Mouse (Mus musculus) neural tube, embryonic 15.5 days (tissue): ENCODE measurements around the gene Srgap3. TPM values are rescaled to one million over a fixed set of nuclear protein-coding genes. Genes with fewer than 3 reads are reported as not detected.

Source experiments
- ATAC-seq: fragments of 200-750 bp; cut with Nextera tagmentation; 2 replicates; pipeline ENCODE4 v1.8.0; 2017; ENCODE audit warnings: mild to moderate bottlenecking, moderate TSS enrichment, moderate library complexity; ENCODE audit not compliant: low FRiP score
- H3K27ac ChIP-seq: fragments of 300-500 bp; sonication (generic); replicated peaks from 2 replicates; pipeline ENCODE4 v1.5.1; 2015; ENCODE audit warnings: mild to moderate bottlenecking, inconsistent platforms
- H3K27me3 ChIP-seq: fragments of 300-500 bp; sonication (generic); replicated peaks from 2 replicates; pipeline ENCODE4 v1.6.1; 2015; ENCODE audit warnings: inconsistent platforms
- H3K36me3 ChIP-seq: fragments of 300-500 bp; sonication (generic); 2 replicates; pipeline ENCODE4 v1.6.1; 2015; ENCODE audit warnings: inconsistent platforms
- H3K4me1 ChIP-seq: fragments of 300-500 bp; sonication (generic); 2 replicates; pipeline ENCODE4 v1.6.1; 2015; ENCODE audit warnings: inconsistent platforms
- H3K4me2 ChIP-seq: fragments of 300-500 bp; sonication (generic); 2 replicates; pipeline ENCODE4 v1.6.1; 2015; ENCODE audit warnings: inconsistent platforms, mild to moderate bottlenecking, moderate library complexity
- H3K4me3 ChIP-seq: fragments of 300-500 bp; sonication (generic); replicated peaks from 2 replicates; pipeline ENCODE4 v1.5.1; 2015; ENCODE audit warnings: mild to moderate bottlenecking, inconsistent platforms
- H3K9ac ChIP-seq: fragments of 300-500 bp; sonication (generic); replicated peaks from 2 replicates; pipeline ENCODE4 v1.6.1; 2015; ENCODE audit warnings: mild to moderate bottlenecking, inconsistent platforms
- H3K9me3 ChIP-seq: fragments of 300-500 bp; sonication (generic); replicated peaks from 2 replicates; pipeline ENCODE4 v1.6.1; 2016; ENCODE audit warnings: inconsistent platforms
- WGBS: fragments of 180-500 bp; shearing (Covaris S2); methylation state at CpG from one replicate; pipeline ENCODE4 v1.1.7; 2015; ENCODE audit warnings: mixed read lengths; 5-methylcytosine and 5-hydroxymethylcytosine counted together
- polyA plus RNA-seq: library from polyadenylated mRNA; unstranded; fragments of >200 nt; fragmentation: Nextera tagmentation; extraction: Ambion mirVana; gene quantifications from 2 replicates; pipeline ENCODE4 v1.2.1, GENCODE M21; 2015

Srgap3 gene
- 24.1 and 26.3 TPM in 2 replicates for polyA plus RNA-seq

- peak; percentile 90 for ATAC-seq
- no peaks in the 10 kb centered on the region for H3K27me3 ChIP-seq
- peak within 1 kb of the TSS; percentile 58 for H3K4me3 ChIP-seq
- H3K4me1 ChIP-seq, result peaks cover 44% of the 10 kb centered on the region
- H3K9ac ChIP-seq, result peak within 1 kb of the TSS; percentile 68
- peak within 1 kb of the TSS; percentile 98 for H3K27ac ChIP-seq
- H3K36me3 ChIP-seq, result no peaks in the 10 kb centered on the region
- peak within 1 kb of the TSS; percentile 69 for H3K4me2 ChIP-seq
- under 1% methylated on average over 31 of the region's 31 CpGs for WGBS
- no peaks in the 10 kb centered on the region for H3K9me3 ChIP-seq
Observed at GRCm38 (mm10) chr6:112946895-112947436, at the start of gene Srgap3. Srgap3 (minus strand) TSS chr6:112947266.

GRCm38 (mm10) chr6:112995708-112996107 lies 48.6 kb upstream of the Srgap3 start:
- no peak overlapping the region for H3K4me2 ChIP-seq
- ATAC-seq, result no peak
- peaks cover 6% of the 10 kb centered on the region for H3K4me1 ChIP-seq
- no peaks in the 10 kb centered on the region for H3K27me3 ChIP-seq
- H3K4me3 ChIP-seq, result no peak overlapping the region
- WGBS, result 64% methylated on average over 1 of the region's 1 CpGs
- H3K9ac ChIP-seq, result no peak overlapping the region
- no peaks in the 10 kb centered on the region for H3K9me3 ChIP-seq
- no peak overlapping the region for H3K27ac ChIP-seq
- no peaks in the 10 kb centered on the region for H3K36me3 ChIP-seq

GRCm38 (mm10) chr6:112990119-112990518 lies 43.1 kb upstream of the Srgap3 start:
- ATAC-seq, result no peak
- H3K9ac ChIP-seq, result no peak overlapping the region
- no peak overlapping the region for H3K27ac ChIP-seq
- no peak overlapping the region for H3K4me3 ChIP-seq
- whole genome bisulfite sequencing, result 42% methylated on average over 1 of the region's 1 CpGs
- H3K4me1 ChIP-seq, result 0 out of 2 replicates have a peak, but pooled peaks cover 5% of the 10 kb centered on the region
- no peak overlapping the region for H3K4me2 ChIP-seq
- no peaks in the 10 kb centered on the region for H3K36me3 ChIP-seq
- no peaks in the 10 kb centered on the region for H3K27me3 ChIP-seq
- H3K9me3 ChIP-seq, result no peaks in the 10 kb centered on the region

GRCm38 (mm10) chr6:112985362-112986314 lies 38.6 kb upstream of the Srgap3 start:
- WGBS, result 47% methylated on average over 9 of the region's 9 CpGs
- ATAC-seq, result no peak
- Histone ChIP-seq H3K9me3 (no peaks in the 10 kb centered on the region), H3K9ac (no peak overlapping the region), H3K4me3 (no peak overlapping the region), H3K4me1 (peaks cover 13% of the 10 kb centered on the region; the same call in 1 of the 2 replicates), H3K27ac (no peak overlapping the region), H3K27me3 (no peaks in the 10 kb centered on the region), H3K36me3 (no peaks in the 10 kb centered on the region), H3K4me2 (no peak overlapping the region)

GRCm38 (mm10) chr6:112982241-112982640 lies 35.2 kb upstream of the Srgap3 start:
- H3K27ac ChIP-seq, result no peak overlapping the region
- H3K4me3 ChIP-seq, result no peak overlapping the region
- peak; percentile 65; the same call in 1 of the 2 replicates for ATAC-seq
- no peaks in the 10 kb centered on the region for H3K36me3 ChIP-seq
- peaks cover 7% of the 10 kb centered on the region; the same call in 1 of the 2 replicates for H3K4me1 ChIP-seq
- WGBS, result 9% methylated on average over 7 of the region's 7 CpGs
- no peak overlapping the region for H3K9ac ChIP-seq
- H3K27me3 ChIP-seq, result no peaks in the 10 kb centered on the region
- no peak overlapping the region for H3K4me2 ChIP-seq
- H3K9me3 ChIP-seq, result no peaks in the 10 kb centered on the region

GRCm38 (mm10) chr6:112978947-112979346 lies 31.9 kb upstream of the Srgap3 start:
- H3K4me3 ChIP-seq, result no peak overlapping the region
- no peak for ATAC-seq
- H3K27me3 ChIP-seq, result no peaks in the 10 kb centered on the region
- WGBS, result 96% methylated on average over 3 of the region's 3 CpGs
- no peaks in the 10 kb centered on the region for H3K9me3 ChIP-seq
- H3K4me2 ChIP-seq, result no peak overlapping the region
- H3K9ac ChIP-seq, result no peak overlapping the region
- no peaks in the 10 kb centered on the region for H3K36me3 ChIP-seq
- peaks cover 34% of the 10 kb centered on the region for H3K4me1 ChIP-seq
- no peak overlapping the region for H3K27ac ChIP-seq

- no peaks in the 10 kb centered on the region for H3K36me3 ChIP-seq
- no peak overlapping the region for H3K9ac ChIP-seq
- no peaks in the 10 kb centered on the region for H3K27me3 ChIP-seq
- no peaks in the 10 kb centered on the region for H3K9me3 ChIP-seq
- no peak overlapping the region for H3K4me2 ChIP-seq
- H3K4me3 ChIP-seq, result no peak overlapping the region
- no peak overlapping the region for H3K27ac ChIP-seq
- 86% methylated on average over 4 of the region's 4 CpGs for WGBS
- peaks cover 48% of the 10 kb centered on the region for H3K4me1 ChIP-seq
- no peak for ATAC-seq
Observed at GRCm38 (mm10) chr6:112977246-112977645, 30.2 kb upstream of the Srgap3 start.

- H3K4me1 ChIP-seq, result peaks cover 51% of the 10 kb centered on the region
- no peak overlapping the region for H3K27ac ChIP-seq
Observed at GRCm38 (mm10) chr6:112976541-112976940, 29.5 kb upstream of the Srgap3 start.

GRCm38 (mm10) chr6:112976136-112976535 lies 29.1 kb upstream of the Srgap3 start:
- no peaks in the 10 kb centered on the region for H3K9me3 ChIP-seq
- no peaks in the 10 kb centered on the region for H3K36me3 ChIP-seq
- WGBS, result 71% methylated on average over 16 of the region's 16 CpGs
- no peak for ATAC-seq
- H3K4me3 ChIP-seq, result no peak overlapping the region
- H3K4me1 ChIP-seq, result peaks cover 55% of the 10 kb centered on the region
- H3K27ac ChIP-seq, result no peak overlapping the region
- H3K9ac ChIP-seq, result no peak overlapping the region
- no peaks in the 10 kb centered on the region for H3K27me3 ChIP-seq
- no peak overlapping the region for H3K4me2 ChIP-seq

More at GRCm38 (mm10) chr6:112976541-112976940, 29.5 kb upstream of the Srgap3 start:
- Histone ChIP-seq H3K27me3 (no peaks in the 10 kb centered on the region), H3K4me2 (no peak overlapping the region), H3K4me3 (no peak overlapping the region), H3K9me3 (no peaks in the 10 kb centered on the region), H3K9ac (no peak overlapping the region), H3K36me3 (no peaks in the 10 kb centered on the region)
- no peak for ATAC-seq

GRCm38 (mm10) chr6:112973786-112974720 lies 27.0 kb upstream of the Srgap3 start:
- Histone ChIP-seq H3K4me1 (peaks cover 58% of the 10 kb centered on the region), H3K27ac (peak overlapping the region; percentile 76), H3K9me3 (no peaks in the 10 kb centered on the region), H3K4me2 (peak overlapping the region; percentile 28; the same call in 1 of the 2 replicates), H3K27me3 (no peaks in the 10 kb centered on the region), H3K36me3 (no peaks in the 10 kb centered on the region), H3K9ac (no peak overlapping the region), H3K4me3 (no peak overlapping the region)
- WGBS, result 44% methylated on average over 19 of the region's 19 CpGs
- no peak for ATAC-seq
